Mouse (Mus musculus) kidney, adult 2 months (tissue): ENCODE measurements around the gene Gm49380.

ENCODE experiments used
- CTCF ChIP-seq: fragments of 200-500 bp; conservative IDR thresholded peaks from 2 replicates; pipeline ENCODE4 v1.5.1; 2011; ENCODE audit warnings: low read depth, mild to moderate bottlenecking, control low read depth, low read length, moderate library complexity, mixed read lengths; ENCODE audit not compliant: insufficient read depth, insufficient read length
- POLR2A ChIP-seq: fragments of 200-500 bp; IDR thresholded peaks from one replicate; pipeline ENCODE4 v1.6.1; 2011; ENCODE audit warnings: low read depth, low read length, control low read depth

- TF ChIP-seq CTCF (no peak), POLR2A (no peak)
Observed at GRCm38 (mm10) chr9:44116182-44116581, 2.9 kb upstream of the Gm49380 start.
